15 mouse cellular contexts compared by ENCODE assay signal in the genomic region with DNA sequence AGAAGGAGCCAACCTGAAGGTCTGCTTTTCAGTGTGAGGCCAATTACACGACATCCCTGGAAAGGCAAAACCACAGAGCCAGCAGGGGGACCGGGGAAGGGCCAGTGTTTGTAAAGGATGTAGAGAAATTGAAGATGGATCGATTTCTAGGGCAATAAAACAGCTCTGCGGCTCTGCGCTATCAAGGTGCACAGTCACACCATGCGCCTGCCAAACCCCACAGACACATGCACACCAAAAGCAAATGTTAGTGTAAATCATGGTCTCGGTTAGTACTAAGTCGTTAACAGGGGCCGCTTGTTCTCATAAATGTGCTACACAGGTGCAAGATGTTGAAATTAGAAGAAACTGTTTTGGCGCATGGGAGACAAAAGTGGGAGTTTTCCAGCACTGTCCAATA.
DNase-seq lines count a peak whose midpoint lies in the region; ATAC-seq and TF ChIP-seq lines count a peak whose summit lies in the region.
"Had no signal": no experiment of that assay in that cellular context is flagged by ENCODE, and none has a peak within 500 bp of the region (broad histone marks: within the 10 kb centered on the region; RNA-seq: fewer than 3 reads in every experiment).

No protein-coding gene starts in this region.

- WGBS in forebrain, embryonic 14.5 days, result 64% methylated on average over 10 of the region's 10 CpGs
- 85% methylated on average over 10 of the region's 10 CpGs for WGBS in forebrain, embryonic 11.5 days
- WGBS in hindbrain, postnatal 0 days, result 71% methylated on average over 10 of the region's 10 CpGs
- WGBS in hindbrain, embryonic 14.5 days, result 86% methylated on average over 10 of the region's 10 CpGs
- WGBS in neural tube, embryonic 15.5 days, result 66% methylated on average over 10 of the region's 10 CpGs

- H3K4me1 ChIP-seq in forebrain, embryonic 14.5 days (ENCODE audit: control insufficient read depth, insufficient read depth, low read length), result peaks cover 9% of the 10 kb centered on the region; the same call in 1 of the 2 replicates
- no peaks in the 10 kb centered on the region for H3K4me1 ChIP-seq in forebrain, embryonic 11.5 days (replicated peaks; ENCODE audit: control insufficient read depth, insufficient read depth, low read length)
- H3K4me1 ChIP-seq in hindbrain, postnatal 0 days (ENCODE audit: insufficient read depth, low read length), result no peaks in the 10 kb centered on the region
- H3K4me1 ChIP-seq in hindbrain, embryonic 14.5 days (replicated peaks; ENCODE audit: control insufficient read depth, insufficient read depth, low read length), result 0 out of 2 replicates have a peak, but pooled peaks cover 3% of the 10 kb centered on the region
- peaks cover 3% of the 10 kb centered on the region; the same call in 1 of the 2 replicates for H3K4me1 ChIP-seq in neural tube, embryonic 15.5 days
- H3K4me1 ChIP-seq: embryonic facial prominence, embryonic 10.5 days; heart, embryonic 13.5 days had no signal

- H3K27ac ChIP-seq in forebrain, embryonic 14.5 days (ENCODE audit: low read depth, low read length), result no peak overlapping the region
- no peak overlapping the region for H3K27ac ChIP-seq in forebrain, embryonic 11.5 days (ENCODE audit: low read depth, low read length)
- 0 out of 2 replicates have a peak overlapping the region, but pooled peaks have one; percentile 1 for H3K27ac ChIP-seq in hindbrain, postnatal 0 days
- no peak overlapping the region for H3K27ac ChIP-seq in hindbrain, embryonic 14.5 days
- no peak overlapping the region for H3K27ac ChIP-seq in neural tube, embryonic 15.5 days (replicated peaks)
- H3K27ac ChIP-seq: embryonic facial prominence, embryonic 10.5 days; heart, embryonic 13.5 days had no signal

- no peaks in the 10 kb centered on the region for H3K9me3 ChIP-seq in forebrain, embryonic 14.5 days (replicated peaks; ENCODE audit: control insufficient read depth, low read length)
- no peaks in the 10 kb centered on the region for H3K9me3 ChIP-seq in forebrain, embryonic 11.5 days (ENCODE audit: control insufficient read depth, low read length)
- no peaks in the 10 kb centered on the region for H3K9me3 ChIP-seq in hindbrain, postnatal 0 days (ENCODE audit: low read length)
- no peaks in the 10 kb centered on the region for H3K9me3 ChIP-seq in hindbrain, embryonic 14.5 days (ENCODE audit: control insufficient read depth, low read length)
- no peaks in the 10 kb centered on the region for H3K9me3 ChIP-seq in neural tube, embryonic 15.5 days (replicated peaks)
- H3K9me3 ChIP-seq: embryonic facial prominence, embryonic 10.5 days; heart, embryonic 13.5 days had no signal

- no peaks in the 10 kb centered on the region for H3K27me3 ChIP-seq in forebrain, embryonic 14.5 days (replicated peaks; ENCODE audit: control insufficient read depth, insufficient read depth, low read length)
- no peaks in the 10 kb centered on the region for H3K27me3 ChIP-seq in forebrain, embryonic 11.5 days (ENCODE audit: control insufficient read depth, insufficient read depth, low read length)
- no peaks in the 10 kb centered on the region for H3K27me3 ChIP-seq in hindbrain, postnatal 0 days (ENCODE audit: insufficient read depth, low read length)
- no peaks in the 10 kb centered on the region for H3K27me3 ChIP-seq in hindbrain, embryonic 14.5 days (ENCODE audit: control insufficient read depth, insufficient read depth, low read length)
- no peaks in the 10 kb centered on the region for H3K27me3 ChIP-seq in neural tube, embryonic 15.5 days (replicated peaks)
- H3K27me3 ChIP-seq: heart, embryonic 13.5 days had no signal

- TF ChIP-seq CTCF in hindbrain, postnatal 0 days (IDR thresholded peaks at IDR 0.05; ENCODE audit: low read depth), result no peak

- no peak overlapping the region for H3K4me2 ChIP-seq in forebrain, embryonic 14.5 days (ENCODE audit: low read length)
- no peak overlapping the region for H3K4me2 ChIP-seq in forebrain, embryonic 11.5 days (ENCODE audit: low read depth, low read length, severe bottlenecking)
- no peak overlapping the region for H3K4me2 ChIP-seq in hindbrain, postnatal 0 days (ENCODE audit: low read depth, low read length)
- H3K4me2 ChIP-seq in hindbrain, embryonic 14.5 days (replicated peaks), result no peak overlapping the region
- H3K4me2 ChIP-seq in neural tube, embryonic 15.5 days, result no peak overlapping the region
- H3K4me2 ChIP-seq: heart, embryonic 13.5 days had no signal

- peak; percentile 26; the same call in 1 of the 2 replicates for ATAC-seq in forebrain, embryonic 14.5 days
- ATAC-seq in forebrain, embryonic 11.5 days (replicated peaks; ENCODE audit: low FRiP score), result no peak
- 0 out of 2 replicates have a peak, but pooled peaks have one; percentile 7 for ATAC-seq in hindbrain, postnatal 0 days
- ATAC-seq in hindbrain, embryonic 14.5 days (ENCODE audit: low FRiP score), result no peak
- peak; percentile 57; the same call in 1 of the 2 replicates for ATAC-seq in neural tube, embryonic 15.5 days (ENCODE audit: low FRiP score)

- H3K36me3 ChIP-seq in forebrain, embryonic 14.5 days (ENCODE audit: control insufficient read depth, insufficient read depth, low read length), result no peaks in the 10 kb centered on the region
- H3K36me3 ChIP-seq in forebrain, embryonic 11.5 days (ENCODE audit: control insufficient read depth, insufficient read depth, low read length), result no peaks in the 10 kb centered on the region
- H3K36me3 ChIP-seq in hindbrain, postnatal 0 days (ENCODE audit: insufficient read depth, low read length), result no peaks in the 10 kb centered on the region
- no peaks in the 10 kb centered on the region for H3K36me3 ChIP-seq in hindbrain, embryonic 14.5 days (replicated peaks; ENCODE audit: control insufficient read depth, insufficient read depth)
- H3K36me3 ChIP-seq in neural tube, embryonic 15.5 days, result no peaks in the 10 kb centered on the region
- H3K36me3 ChIP-seq: embryonic facial prominence, embryonic 10.5 days; heart, embryonic 13.5 days had no signal

- H3K4me3 ChIP-seq in forebrain, embryonic 14.5 days (ENCODE audit: low read depth, low read length), result no peak overlapping the region
- no peak overlapping the region for H3K4me3 ChIP-seq in forebrain, embryonic 11.5 days (ENCODE audit: low read depth, low read length)
- H3K4me3 ChIP-seq in hindbrain, postnatal 0 days (ENCODE audit: low read length), result no peak overlapping the region
- H3K4me3 ChIP-seq in hindbrain, embryonic 14.5 days (replicated peaks; ENCODE audit: low read length), result no peak overlapping the region
- no peak overlapping the region for H3K4me3 ChIP-seq in neural tube, embryonic 15.5 days (replicated peaks)
- H3K4me3 ChIP-seq: embryonic facial prominence, embryonic 10.5 days; heart, embryonic 13.5 days had no signal

- H3K9ac ChIP-seq in forebrain, embryonic 14.5 days (ENCODE audit: low read length), result 0 out of 2 replicates have a peak overlapping the region, but pooled peaks have one; percentile 8
- no peak overlapping the region for H3K9ac ChIP-seq in forebrain, embryonic 11.5 days (ENCODE audit: low read length)
- no peak overlapping the region for H3K9ac ChIP-seq in hindbrain, postnatal 0 days (replicated peaks; ENCODE audit: low read length)
- no peak overlapping the region for H3K9ac ChIP-seq in hindbrain, embryonic 14.5 days
- no peak overlapping the region for H3K9ac ChIP-seq in neural tube, embryonic 15.5 days (replicated peaks)
- H3K9ac ChIP-seq: heart, embryonic 13.5 days had no signal

- no peak for DNase-seq in forebrain, embryonic 14.5 days (ENCODE audit: low spot score)
- DNase-seq in forebrain, embryonic 11.5 days (ENCODE audit: low spot score), result no peak
- peak; percentile 15 for DNase-seq in hindbrain, postnatal 0 days (ENCODE audit: low spot score)
- DNase-seq in hindbrain, embryonic 14.5 days (ENCODE audit: low spot score), result no peak
- DNase-seq in neural tube, embryonic 10.5 days (ENCODE audit: extremely low spot score, low spot score), result no peak
- DNase-seq: adrenal gland, adult 2 months; adrenal gland, postnatal 25 days; cerebellum, adult 11 months; cerebellum, adult 9-10 months; gastrocnemius, postnatal 14 days; heart, postnatal 36 days; kidney, adult 18-20 months had no signal

Comparison
In these comparisons a context has a peak if more than half of its experiments do, and no peak if none do; other contexts are left out.
1. ATAC-seq: peak in forebrain, embryonic 14.5 days (single experiment), hindbrain, postnatal 0 days (single experiment) and neural tube, embryonic 15.5 days (single experiment); none in forebrain, embryonic 11.5 days (single experiment) and hindbrain, embryonic 14.5 days (single experiment).